Comparison of ENCODE assay signal across 11 mouse cellular contexts in genomic region chr6:40454436-40455041, GRCm38 (mm10). TPM values are rescaled to one million over a fixed set of nuclear protein-coding genes. Genes with fewer than 3 reads are reported as not detected.
DNase-seq lines count a peak whose midpoint lies in the region; ATAC-seq and TF ChIP-seq lines count a peak whose summit lies in the region.
"Had no signal": no experiment of that assay in that cellular context is flagged by ENCODE, and none has a peak within 500 bp of the region (broad histone marks: within the 10 kb centered on the region; RNA-seq: fewer than 3 reads in every experiment).

No protein-coding gene starts in this region.

- no peak overlapping the region for H3K27ac ChIP-seq in heart, postnatal 0 days (ENCODE audit: low read depth)
- H3K27ac ChIP-seq in neural tube, embryonic 15.5 days (replicated peaks) = no peak overlapping the region

- H3K4me3 ChIP-seq in heart, postnatal 0 days (ENCODE audit: low read depth, low read length) = no peak overlapping the region
- no peak overlapping the region for H3K4me3 ChIP-seq in neural tube, embryonic 15.5 days (replicated peaks)

- TF ChIP-seq EP300 in heart, postnatal 0 days (IDR thresholded peaks at IDR 0.05; ENCODE audit: low read depth) = no peak

- H3K36me3 ChIP-seq in heart, postnatal 0 days (replicated peaks; ENCODE audit: control insufficient read depth, insufficient read depth, low read length) = no peaks in the 10 kb centered on the region
- H3K36me3 ChIP-seq in neural tube, embryonic 15.5 days = no peaks in the 10 kb centered on the region
- no peaks in the 10 kb centered on the region for H3K36me3 ChIP-seq in splenic B cell, adult 2 months (ENCODE audit: control insufficient read depth, insufficient read depth, low read length, poor library complexity, severe bottlenecking)

- H3K9ac ChIP-seq in heart, postnatal 0 days (replicated peaks; ENCODE audit: low read depth, low read length) = no peak overlapping the region
- H3K9ac ChIP-seq in neural tube, embryonic 15.5 days (replicated peaks) = no peak overlapping the region

- no peak for ATAC-seq in heart, postnatal 0 days (ENCODE audit: insufficient read depth, low read depth)
- no peak for ATAC-seq in neural tube, embryonic 15.5 days (ENCODE audit: low FRiP score)
- ATAC-seq: hindbrain, embryonic 16.5 days had no signal

- intact Hi-C loops in heart, postnatal 10 days (cut with DNase I) = no loop called here
- intact Hi-C loops in heart, postnatal 14 days (cut with DNase I) = no loop called here

- no peaks in the 10 kb centered on the region for H3K4me1 ChIP-seq in heart, postnatal 0 days (ENCODE audit: control insufficient read depth, insufficient read depth)
- no peaks in the 10 kb centered on the region for H3K4me1 ChIP-seq in neural tube, embryonic 15.5 days

- DNase-seq in heart, postnatal 0 days (ENCODE audit: low spot score) = no peak
- DNase-seq in heart, postnatal 10 days = no peak
- peak; percentile 23 for DNase-seq in neural tube, embryonic 10.5 days (ENCODE audit: extremely low spot score, low spot score)
- DNase-seq in embryo, embryonic 10.5 days (ENCODE audit: low spot score) = peak; percentile 69
- DNase-seq in splenic B cell, adult 2 months (ENCODE audit: low read depth, low spot score) = peak; percentile 54
- no peak for DNase-seq in heart, postnatal 14 days
- no peak for DNase-seq in adrenal gland, adult 18-20 months (ENCODE audit: low spot score in 2 of 2)
- DNase-seq: cerebellum, adult 8-10 months had no signal

- peak; percentile 44 for TF ChIP-seq CTCF in heart, postnatal 0 days (IDR thresholded peaks at IDR 0.05; ENCODE audit: low read depth)

- no peaks in the 10 kb centered on the region for H3K9me3 ChIP-seq in heart, postnatal 0 days (replicated peaks; ENCODE audit: control insufficient read depth, low read length)
- H3K9me3 ChIP-seq in neural tube, embryonic 15.5 days (replicated peaks) = no peaks in the 10 kb centered on the region

- no peaks in the 10 kb centered on the region for H3K27me3 ChIP-seq in heart, postnatal 0 days (ENCODE audit: control insufficient read depth, insufficient read depth, low read length)
- no peaks in the 10 kb centered on the region for H3K27me3 ChIP-seq in neural tube, embryonic 15.5 days (replicated peaks)
- H3K27me3 ChIP-seq in splenic B cell, adult 2 months (ENCODE audit: control insufficient read depth, insufficient read depth, low read length, poor library complexity, severe bottlenecking) = no peaks in the 10 kb centered on the region; the same call in 1 of the 2 replicates

- no peak overlapping the region for H3K4me2 ChIP-seq in heart, postnatal 0 days (ENCODE audit: low read depth, low read length)
- H3K4me2 ChIP-seq in neural tube, embryonic 15.5 days = no peak overlapping the region

- 22% methylated on average over 7 of the region's 7 CpGs for WGBS in heart, postnatal 0 days
- 24% methylated on average over 7 of the region's 7 CpGs for WGBS in neural tube, embryonic 15.5 days

RNA-seq across cellular contexts. Expression of gene Wee2, which starts 15.7 kb away (rescaled TPM):
- not detected in 2 replicates for total RNA-seq in heart, postnatal 0 days (2014; rRNA removed; ENCODE audit: low replicate concordance)
- not detected in 2 replicates for polyA plus RNA-seq in heart, postnatal 0 days (2015; fragmentation: Nextera tagmentation; extraction: Ambion mirVana)
- not detected for total RNA-seq in heart, postnatal 10 days (2021)
- polyA plus RNA-seq in neural tube, embryonic 15.5 days (2015; fragmentation: Nextera tagmentation; extraction: Ambion mirVana) = 0.08 and 0.15 TPM in 2 replicates
- total RNA-seq in heart, postnatal 14 days (2021) = not detected
- not detected for total RNA-seq in adrenal gland, adult 18-20 months (2021)
- total RNA-seq: left cerebral cortex, postnatal 14 days had no signal

RNA-seq across cellular contexts. Expression of gene Ssbp1, which starts 16.6 kb away (rescaled TPM):
- 5.5 and 11.4 TPM in 2 replicates for total RNA-seq in heart, postnatal 0 days (2014; rRNA removed; ENCODE audit: low replicate concordance)
- 111 and 116 TPM in 2 replicates for polyA plus RNA-seq in heart, postnatal 0 days (2015; fragmentation: Nextera tagmentation; extraction: Ambion mirVana)
- total RNA-seq in heart, postnatal 10 days (2021) = 10 to 100 TPM; 35.6 to 38.0 TPM
- polyA plus RNA-seq in neural tube, embryonic 15.5 days (2015; fragmentation: Nextera tagmentation; extraction: Ambion mirVana) = 96.3 and 118 TPM in 2 replicates
- 10 to 100 TPM; 31.8 to 36.3 TPM for total RNA-seq in heart, postnatal 14 days (2021)
- total RNA-seq in adrenal gland, adult 18-20 months (2021) = 10 to 100 TPM; 37.7 to 42.4 TPM

RNA-seq across cellular contexts. Expression of gene E330009J07Rik, which starts 18.6 kb away (rescaled TPM):
- 2.3 and 13.7 TPM in 2 replicates for total RNA-seq in heart, postnatal 0 days (2014; rRNA removed; ENCODE audit: low replicate concordance)
- 1.1 and 1.6 TPM in 2 replicates for polyA plus RNA-seq in heart, postnatal 0 days (2015; fragmentation: Nextera tagmentation; extraction: Ambion mirVana)
- 1 to 10 TPM; 3.0 to 4.4 TPM for total RNA-seq in heart, postnatal 10 days (2021)
- 12.7 and 14.8 TPM in 2 replicates for polyA plus RNA-seq in neural tube, embryonic 15.5 days (2015; fragmentation: Nextera tagmentation; extraction: Ambion mirVana)
- 1 to 10 TPM; 3.3 to 3.4 TPM for total RNA-seq in heart, postnatal 14 days (2021)
- 10 to 100 TPM in 1 of 2 experiments, 1 to 10 TPM in 1; 9.9 to 14.9 TPM for total RNA-seq in adrenal gland, adult 18-20 months (2021)

RNA-seq across cellular contexts. Expression of gene Tas2r137, which starts 36.5 kb away (rescaled TPM):
- not detected in 2 replicates for total RNA-seq in heart, postnatal 0 days (2014; rRNA removed; ENCODE audit: low replicate concordance)
- not detected in 2 replicates for polyA plus RNA-seq in heart, postnatal 0 days (2015; fragmentation: Nextera tagmentation; extraction: Ambion mirVana)
- total RNA-seq in heart, postnatal 10 days (2021) = not detected
- not detected in 2 replicates for polyA plus RNA-seq in neural tube, embryonic 15.5 days (2015; fragmentation: Nextera tagmentation; extraction: Ambion mirVana)
- total RNA-seq in heart, postnatal 14 days (2021) = not detected
- total RNA-seq in adrenal gland, adult 18-20 months (2021) = not detected
- total RNA-seq: left cerebral cortex, postnatal 14 days had no signal
- polyA plus RNA-seq: hindbrain, embryonic 16.5 days had no signal

RNA-seq across cellular contexts. Expression of gene Tas2r108, which starts 38.8 kb away (rescaled TPM):
- total RNA-seq in heart, postnatal 0 days (2014; rRNA removed; ENCODE audit: low replicate concordance) = not detected in 2 replicates
- polyA plus RNA-seq in heart, postnatal 0 days (2015; fragmentation: Nextera tagmentation; extraction: Ambion mirVana) = not detected in 2 replicates
- total RNA-seq in heart, postnatal 10 days (2021) = not detected
- polyA plus RNA-seq in neural tube, embryonic 15.5 days (2015; fragmentation: Nextera tagmentation; extraction: Ambion mirVana) = not detected in 2 replicates
- not detected for total RNA-seq in heart, postnatal 14 days (2021)
- not detected for total RNA-seq in adrenal gland, adult 18-20 months (2021)
- total RNA-seq: left cerebral cortex, postnatal 14 days had no signal
- polyA plus RNA-seq: hindbrain, embryonic 16.5 days had no signal

Comparison
In these comparisons a context has a peak if more than half of its experiments do, and no peak if none do; other contexts are left out.
1. DNase-seq: peak in neural tube, embryonic 10.5 days (single experiment), embryo, embryonic 10.5 days (single experiment) and splenic B cell, adult 2 months (single experiment); none in heart, postnatal 0 days (single experiment), heart, postnatal 10 days (0 of 2), heart, postnatal 14 days (0 of 2) and adrenal gland, adult 18-20 months (0 of 2).